Mouse (Mus musculus) neural tube, embryonic 10.5 days (tissue): ENCODE measurements around the gene Akap13.
A peak's percentile ranks its signal among the peaks of the same experiment; 100 is the strongest.

Source experiments
- DNase-seq: peaks from one replicate; pipeline ENCODE4 v3.0.0-alpha.2; 2017; ENCODE audit warnings: low spot score; ENCODE audit errors: extremely low spot score

The Akap13 gene

GRCm38 (mm10) chr7:75455223-75456151 lies at the start of gene Akap13:
Akap13 (plus strand) TSS chr7:75455534.
- DNase-seq: peak; percentile 98

- no peak for DNase-seq
These were observed 44.7 kb upstream of the Akap13 start for GRCm38 (mm10) chr7:75410641-75411040.

GRCm38 (mm10) chr7:75411226-75411625 lies 44.1 kb upstream of the Akap13 start:
- DNase-seq: no peak

- DNase-seq: no peak
These were observed 43.3 kb upstream of the Akap13 start for GRCm38 (mm10) chr7:75412011-75412510.

- DNase-seq: no peak
These were observed 42.8 kb upstream of the Akap13 start for GRCm38 (mm10) chr7:75412568-75412967.

- no peak for DNase-seq
These were observed 41.4 kb upstream of the Akap13 start for GRCm38 (mm10) chr7:75413903-75414302.

GRCm38 (mm10) chr7:75414316-75414715 lies 41.0 kb upstream of the Akap13 start:
- no peak for DNase-seq

GRCm38 (mm10) chr7:75415166-75415881 lies 40.0 kb upstream of the Akap13 start:
- no peak for DNase-seq

GRCm38 (mm10) chr7:75415882-75416585 lies 39.3 kb upstream of the Akap13 start:
- no peak for DNase-seq

- no peak for DNase-seq
These were observed 34.4 kb upstream of the Akap13 start for GRCm38 (mm10) chr7:75420927-75421326.

GRCm38 (mm10) chr7:75424121-75424520 lies 31.2 kb upstream of the Akap13 start:
- DNase-seq: no peak

- DNase-seq: no peak
These were observed 28.0 kb upstream of the Akap13 start for GRCm38 (mm10) chr7:75427322-75427721.

- no peak for DNase-seq
These were observed 26.4 kb upstream of the Akap13 start for GRCm38 (mm10) chr7:75428913-75429312.

GRCm38 (mm10) chr7:75430550-75430949 lies 24.8 kb upstream of the Akap13 start:
- DNase-seq: no peak

- DNase-seq: no peak
These were observed 24.3 kb upstream of the Akap13 start for GRCm38 (mm10) chr7:75431043-75431442.

- no peak for DNase-seq
These were observed 23.3 kb upstream of the Akap13 start for GRCm38 (mm10) chr7:75432046-75432445.

GRCm38 (mm10) chr7:75436413-75437174 lies 18.7 kb upstream of the Akap13 start:
- DNase-seq: peak; percentile 23

GRCm38 (mm10) chr7:75439570-75439969 lies 15.8 kb upstream of the Akap13 start:
- DNase-seq: no peak

- DNase-seq: no peak
These were observed 15.1 kb upstream of the Akap13 start for GRCm38 (mm10) chr7:75440241-75440640.

GRCm38 (mm10) chr7:75441947-75442346 lies 13.4 kb upstream of the Akap13 start:
- no peak for DNase-seq
